Mouse (Mus musculus) midbrain, embryonic 14.5 days (tissue): ENCODE measurements around the gene Zcwpw1. TPM values are rescaled to one million over a fixed set of nuclear protein-coding genes. Genes with fewer than 3 reads are reported as not detected.
A peak's percentile ranks its signal among the peaks of the same experiment; 100 is the strongest.

Experiments used
- ATAC-seq: fragments of 200-750 bp; cut with Nextera tagmentation; 2 replicates; pipeline ENCODE4 v1.8.0; 2017; ENCODE audit warnings: moderate number of reproducible peaks, moderate library complexity; ENCODE audit not compliant: low FRiP score, low TSS enrichment
- DNase-seq: peaks from one replicate; pipeline ENCODE4 v3.0.0-alpha.2; 2015
- H3K27ac ChIP-seq: fragments of 300-500 bp; sonication (generic); replicated peaks from 2 replicates; pipeline ENCODE4 v1.5.1; 2014; ENCODE audit warnings: mild to moderate bottlenecking, low read depth, low read length, moderate library complexity
- H3K27me3 ChIP-seq: fragments of 300-500 bp; sonication (generic); 2 replicates; pipeline ENCODE4 v1.6.1; 2014; ENCODE audit warnings: low read length, control low read depth, mixed read lengths; ENCODE audit not compliant: control insufficient read depth, insufficient read depth
- H3K36me3 ChIP-seq: fragments of 300-500 bp; sonication (generic); 2 replicates; pipeline ENCODE4 v1.6.1; 2014; ENCODE audit warnings: low read length, control low read depth; ENCODE audit not compliant: control insufficient read depth, insufficient read depth
- H3K4me1 ChIP-seq: fragments of 300-500 bp; sonication (generic); 2 replicates; pipeline ENCODE4 v1.6.1; 2014; ENCODE audit warnings: mild to moderate bottlenecking, antibody characterized with exemption, low read length, control low read depth; ENCODE audit not compliant: control insufficient read depth, insufficient read depth
- H3K4me2 ChIP-seq: fragments of 300-500 bp; sonication (generic); 2 replicates; pipeline ENCODE4 v1.6.1; 2014; ENCODE audit warnings: mild to moderate bottlenecking, low read length, moderate library complexity
- H3K4me3 ChIP-seq: fragments of 300-500 bp; sonication (generic); replicated peaks from 2 replicates; pipeline ENCODE4 v1.5.1; 2014; ENCODE audit warnings: low read depth, low read length
- H3K9ac ChIP-seq: fragments of 300-500 bp; sonication (generic); replicated peaks from 2 replicates; pipeline ENCODE4 v1.6.1; 2014; ENCODE audit warnings: mild to moderate bottlenecking, low read length, moderate library complexity
- H3K9me3 ChIP-seq: fragments of 300-500 bp; sonication (generic); 2 replicates; pipeline ENCODE4 v1.6.1; 2016; ENCODE audit warnings: low read length, control low read depth, mixed read lengths; ENCODE audit not compliant: control insufficient read depth
- WGBS: fragments of 180-500 bp; shearing (Covaris S2); extraction: QIAGEN DNeasy Blood & Tissue Kit; methylation state at CpG from one replicate; pipeline ENCODE4 v1.1.7; 2014; 5-methylcytosine and 5-hydroxymethylcytosine counted together
- polyA plus RNA-seq: library from polyadenylated mRNA; unstranded; fragments of >200 nt; fragmentation: Nextera tagmentation; extraction: Ambion mirVana; gene quantifications from 2 replicates; pipeline ENCODE4 v1.2.1, GENCODE M21; 2014

Zcwpw1 gene
- polyA plus RNA-seq, 1 experiment from 2014 or later = 8.2 TPM

DNA sequence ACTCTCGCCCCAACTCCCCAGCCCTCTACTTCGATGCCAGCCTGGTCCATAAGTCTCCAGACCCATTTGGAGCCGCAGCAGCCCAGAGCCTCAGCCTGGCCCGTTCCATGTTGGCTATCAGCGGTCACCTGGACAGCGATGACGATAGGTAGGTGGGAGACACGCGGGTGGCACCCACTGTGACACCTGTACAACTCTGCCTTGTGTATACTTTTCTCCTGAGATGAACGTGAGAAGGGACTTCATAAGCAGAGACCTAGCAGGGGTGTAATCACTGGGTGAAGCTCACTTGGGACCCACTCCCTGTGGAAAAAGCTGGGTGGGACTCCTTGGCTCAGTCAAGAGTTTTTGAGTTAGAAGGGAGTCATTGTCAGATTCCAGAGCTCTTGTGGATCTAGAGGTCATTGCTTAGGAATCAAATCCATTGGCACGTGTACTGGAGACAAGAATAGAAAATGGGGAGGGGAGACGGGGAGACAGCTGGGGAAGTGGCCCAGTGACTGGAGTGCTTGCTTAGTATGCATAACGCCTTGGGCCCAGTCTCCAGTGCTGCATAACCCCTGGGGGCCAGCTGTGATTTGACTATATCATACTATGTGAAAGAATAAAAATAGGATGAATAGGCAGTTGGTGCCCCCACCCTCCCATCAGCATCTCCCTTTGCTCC lies 36.2 kb upstream of the Zcwpw1 start:
- H3K9me3 ChIP-seq = no peaks in the 10 kb centered on the region
- H3K4me1 ChIP-seq = peaks cover 15% of the 10 kb centered on the region
- DNase-seq (no peak), ATAC-seq (no peak)
- H3K4me3 ChIP-seq = no peak overlapping the region
- H3K4me2 ChIP-seq = no peak overlapping the region
- H3K9ac ChIP-seq = no peak overlapping the region
- WGBS = 93% methylated on average over 13 of the region's 13 CpGs
- H3K27me3 ChIP-seq = no peaks in the 10 kb centered on the region
- peaks cover 25% of the 10 kb centered on the region for H3K36me3 ChIP-seq
- H3K27ac ChIP-seq = no peak overlapping the region

DNA sequence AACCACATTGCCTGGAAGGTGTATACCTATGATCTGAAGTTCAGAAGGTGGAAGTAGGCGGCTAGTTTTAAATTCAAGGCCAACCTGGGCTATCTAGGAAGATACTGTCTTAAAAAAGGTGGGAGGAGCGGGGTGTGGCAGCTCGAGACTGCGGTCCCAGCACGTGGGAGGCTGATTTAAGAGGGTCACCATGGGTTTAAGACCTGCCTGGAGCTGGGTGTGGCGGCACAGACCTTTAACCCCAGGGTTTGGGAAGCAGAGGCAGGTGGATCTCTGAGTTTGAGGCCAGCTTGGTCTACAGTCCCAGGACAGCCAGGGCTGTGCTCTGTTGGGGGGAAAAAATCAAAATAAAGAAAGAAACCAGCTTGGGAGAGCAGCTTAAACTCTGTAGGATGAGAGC lies 35.6 kb upstream of the Zcwpw1 start:
- H3K4me1 ChIP-seq = peaks cover 13% of the 10 kb centered on the region
- 93% methylated on average over 6 of the region's 6 CpGs for WGBS
- H3K4me2 ChIP-seq = no peak overlapping the region
- no peaks in the 10 kb centered on the region for H3K27me3 ChIP-seq
- H3K36me3 ChIP-seq = peaks cover 25% of the 10 kb centered on the region
- no peak overlapping the region for H3K9ac ChIP-seq
- ATAC-seq (no peak), DNase-seq (no peak)
- no peak overlapping the region for H3K4me3 ChIP-seq
- no peaks in the 10 kb centered on the region for H3K9me3 ChIP-seq
- no peak overlapping the region for H3K27ac ChIP-seq

DNA sequence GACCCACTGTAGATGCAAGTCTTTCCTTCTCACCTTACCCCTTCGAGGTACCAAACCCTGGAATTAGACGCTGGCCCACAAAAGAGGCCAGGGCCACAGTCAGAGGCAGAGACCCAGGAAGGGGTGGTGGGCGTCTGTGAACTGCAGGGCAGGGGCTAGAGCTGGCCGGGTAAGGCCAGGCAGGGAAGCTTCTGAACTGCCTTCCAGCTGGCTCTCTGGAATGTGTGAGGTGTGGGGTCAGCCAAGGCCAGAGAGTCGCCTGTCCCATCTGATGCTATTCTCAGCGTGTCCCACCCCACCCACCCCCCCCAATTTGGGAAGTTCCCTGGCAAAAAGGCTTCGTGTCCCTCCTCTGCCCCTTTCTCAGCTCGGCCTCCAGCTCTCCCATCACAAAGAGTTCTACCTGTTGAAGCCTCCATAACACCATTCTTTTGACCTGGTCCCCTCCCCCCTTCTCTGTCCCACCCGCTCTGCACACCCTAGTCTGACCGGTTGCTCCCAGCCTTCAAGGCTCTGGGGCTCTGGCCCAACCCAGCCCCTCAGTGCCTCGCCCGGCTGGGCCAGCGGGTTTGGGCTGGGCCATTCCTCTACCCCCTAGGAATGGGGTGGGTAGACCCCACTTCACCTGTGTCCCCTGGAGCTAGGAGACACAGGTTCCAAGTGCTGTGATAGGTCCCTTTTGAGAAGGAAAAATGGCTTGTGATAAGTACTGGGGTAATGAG lies 34.3 kb upstream of the Zcwpw1 start:
- DNase-seq (no peak), ATAC-seq (no peak)
- no peaks in the 10 kb centered on the region for H3K27me3 ChIP-seq
- no peak overlapping the region for H3K4me2 ChIP-seq
- no peak overlapping the region for H3K9ac ChIP-seq
- peaks cover 5% of the 10 kb centered on the region; the same call in 1 of the 2 replicates for H3K4me1 ChIP-seq
- no peaks in the 10 kb centered on the region for H3K9me3 ChIP-seq
- no peak overlapping the region for H3K4me3 ChIP-seq
- WGBS = 90% methylated on average over 13 of the region's 13 CpGs
- peaks cover 25% of the 10 kb centered on the region for H3K36me3 ChIP-seq
- H3K27ac ChIP-seq = no peak overlapping the region

DNA sequence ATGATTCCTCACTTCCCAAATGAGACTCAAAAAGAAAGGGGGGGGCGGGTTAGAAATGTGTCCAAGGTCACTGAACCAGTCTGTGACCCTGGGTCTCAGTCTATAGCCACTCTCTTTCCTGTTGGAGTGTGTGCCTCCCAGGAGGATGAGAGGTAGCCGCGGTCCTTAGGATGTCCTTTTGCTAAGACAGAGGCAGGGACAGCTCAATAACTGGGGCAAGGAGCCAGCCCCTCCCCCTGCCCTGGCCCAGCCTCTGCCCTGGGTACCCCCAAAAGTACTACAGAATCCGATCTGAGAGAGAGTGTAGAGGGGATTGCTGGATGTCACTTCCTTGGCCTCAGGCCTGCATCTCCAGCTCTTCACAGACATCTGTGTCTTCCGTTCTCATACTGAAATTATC lies 32.2 kb upstream of the Zcwpw1 start:
- Histone ChIP-seq H3K27me3 (no peaks in the 10 kb centered on the region), H3K36me3 (peaks cover 30% of the 10 kb centered on the region), H3K27ac (no peak overlapping the region), H3K9ac (no peak overlapping the region), H3K4me2 (no peak overlapping the region), H3K4me3 (no peak overlapping the region), H3K9me3 (no peaks in the 10 kb centered on the region), H3K4me1 (peaks cover 2% of the 10 kb centered on the region; the same call in 1 of the 2 replicates)
- ATAC-seq (no peak), DNase-seq (no peak)
- WGBS = 89% methylated on average over 5 of the region's 5 CpGs

DNA sequence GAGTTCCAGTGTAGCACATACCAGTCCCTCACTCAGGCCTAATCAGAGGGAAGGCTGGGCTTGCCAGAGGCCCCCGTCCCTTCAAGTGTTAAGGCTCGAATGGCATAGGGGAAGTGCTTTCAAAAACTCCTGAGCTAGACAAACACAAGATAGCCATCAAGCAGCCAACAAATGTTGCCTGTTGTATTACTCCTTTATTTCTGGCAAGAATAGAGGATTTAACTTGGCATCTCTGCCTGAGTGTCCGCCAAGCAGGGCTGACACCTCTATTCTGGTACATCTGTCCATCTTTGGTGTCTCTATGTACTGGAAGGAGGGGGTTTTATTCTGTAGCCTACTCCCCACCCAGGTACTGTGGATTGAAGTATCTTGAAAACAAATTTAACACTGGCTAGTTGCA lies 31.5 kb upstream of the Zcwpw1 start:
- H3K4me2 ChIP-seq = no peak overlapping the region
- WGBS = 79% methylated on average over 3 of the region's 3 CpGs
- no peaks in the 10 kb centered on the region for H3K27me3 ChIP-seq
- DNase-seq = no peak
- peaks cover 29% of the 10 kb centered on the region for H3K36me3 ChIP-seq
- H3K9ac ChIP-seq = no peak overlapping the region
- no peaks in the 10 kb centered on the region for H3K9me3 ChIP-seq
- H3K27ac ChIP-seq = no peak overlapping the region
- no peak for ATAC-seq
- H3K4me3 ChIP-seq = no peak overlapping the region
- peaks cover 2% of the 10 kb centered on the region; the same call in 1 of the 2 replicates for H3K4me1 ChIP-seq

DNA sequence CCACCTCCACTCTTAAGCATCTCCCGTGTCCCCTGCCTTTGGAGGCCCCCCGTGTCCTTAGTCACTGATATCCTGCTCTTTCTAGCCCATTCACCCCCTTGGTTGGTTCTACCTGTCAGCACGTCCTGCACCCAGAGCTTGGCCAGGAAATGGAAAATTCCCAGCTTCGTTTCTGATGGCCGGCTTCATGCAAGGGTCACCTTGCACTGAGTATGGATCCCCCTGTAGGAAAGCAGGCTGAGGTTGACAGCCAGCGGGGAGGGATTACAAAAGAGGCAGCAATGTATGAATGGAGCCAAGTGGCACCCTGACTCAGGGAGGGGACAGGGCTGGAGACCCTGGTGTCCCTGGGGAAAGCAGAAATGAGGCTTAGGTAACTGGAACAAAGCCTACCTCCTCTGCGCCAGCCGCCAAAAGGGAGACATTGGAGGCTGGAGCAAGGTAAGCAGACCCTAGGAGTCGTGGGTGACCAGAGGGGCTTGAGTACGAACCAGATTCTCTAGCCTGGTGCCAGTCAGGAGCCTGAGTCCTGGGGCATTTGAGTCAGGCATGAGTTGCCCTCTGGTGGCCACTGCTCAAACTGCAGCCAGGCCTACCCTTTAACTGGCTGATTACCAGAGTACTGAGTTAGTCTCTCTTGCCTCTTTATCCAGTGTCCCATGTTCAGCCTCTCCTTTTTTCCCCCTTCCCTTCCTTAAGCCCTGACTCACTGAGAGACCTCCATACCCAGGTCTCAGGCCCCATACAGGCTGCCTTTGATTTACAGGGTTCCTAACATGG lies 30.5 kb upstream of the Zcwpw1 start:
- 39% methylated on average over 10 of the region's 10 CpGs for WGBS
- no peak overlapping the region for H3K9ac ChIP-seq

DNA sequence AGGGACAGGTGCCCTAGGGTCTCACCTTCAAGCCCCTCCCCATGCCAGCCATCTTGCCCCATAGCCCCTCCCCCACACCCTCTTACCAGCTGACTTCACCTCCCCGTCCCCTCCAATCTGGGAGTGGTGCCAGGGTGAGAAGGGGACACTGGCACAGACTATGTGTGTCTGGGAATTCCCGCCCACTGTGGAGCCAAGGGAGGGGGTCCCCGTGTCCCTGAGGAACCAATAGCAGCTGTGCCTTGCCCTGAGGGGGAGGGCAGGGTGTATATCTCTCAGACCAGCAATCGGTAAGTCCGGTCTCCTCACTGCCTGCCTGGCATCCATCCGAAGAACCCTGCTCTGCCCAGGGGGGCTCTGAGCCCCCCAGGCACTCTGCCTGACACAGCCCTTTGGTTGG lies 29.7 kb upstream of the Zcwpw1 start:
- WGBS = 73% methylated on average over 6 of the region's 6 CpGs
- Histone ChIP-seq H3K27me3 (no peaks in the 10 kb centered on the region), H3K4me2 (no peak overlapping the region), H3K4me3 (no peak overlapping the region), H3K36me3 (peaks cover 15% of the 10 kb centered on the region), H3K4me1 (peaks cover 2% of the 10 kb centered on the region; the same call in 1 of the 2 replicates), H3K9me3 (no peaks in the 10 kb centered on the region), H3K9ac (no peak overlapping the region), H3K27ac (no peak overlapping the region)
- peak; percentile 71 for DNase-seq
- ATAC-seq = peak; percentile 57

More for the DNA sequence above, 30.5 kb upstream of the Zcwpw1 start:
- DNase-seq (peak; percentile 94), ATAC-seq (peak; percentile 46; the same call in 1 of the 2 replicates)
- Histone ChIP-seq H3K4me3 (no peak overlapping the region), H3K4me1 (peaks cover 2% of the 10 kb centered on the region; the same call in 1 of the 2 replicates), H3K4me2 (no peak overlapping the region), H3K9me3 (no peaks in the 10 kb centered on the region), H3K27ac (no peak overlapping the region), H3K36me3 (peaks cover 20% of the 10 kb centered on the region), H3K27me3 (no peaks in the 10 kb centered on the region)

DNA sequence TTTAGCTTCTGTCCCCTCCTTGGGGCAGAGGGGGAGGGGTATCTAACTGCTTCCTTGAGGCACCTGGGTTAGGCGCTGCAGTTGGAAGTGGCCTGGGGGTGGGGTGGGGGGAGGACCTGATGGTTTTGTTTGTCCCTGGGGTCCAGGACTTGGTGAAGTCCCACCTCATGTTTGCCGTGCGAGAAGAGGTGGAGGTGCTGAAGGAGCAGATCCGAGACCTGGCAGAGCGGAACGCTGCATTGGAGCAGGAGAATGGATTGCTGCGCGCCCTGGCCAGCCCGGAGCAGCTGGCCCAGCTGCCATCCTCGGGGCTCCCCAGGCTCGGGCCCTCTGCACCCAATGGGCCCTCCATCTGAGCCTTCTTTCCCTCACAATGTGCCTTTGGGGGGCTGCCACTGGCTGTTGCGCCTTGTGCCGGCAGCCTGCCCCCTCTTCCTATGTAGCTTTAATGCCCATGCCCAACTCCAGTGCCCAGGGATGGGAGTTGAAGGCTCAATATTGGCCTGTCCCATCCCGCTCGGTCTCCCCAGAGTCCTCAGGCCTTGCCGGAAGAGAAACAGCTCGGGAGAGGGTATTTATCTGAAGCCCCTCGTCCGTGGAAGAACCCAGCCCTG lies 28.6 kb upstream of the Zcwpw1 start:
- Histone ChIP-seq H3K36me3 (peaks cover 7% of the 10 kb centered on the region), H3K9ac (no peak overlapping the region; the same call in 1 of the 2 replicates), H3K9me3 (no peaks in the 10 kb centered on the region), H3K4me3 (no peak overlapping the region), H3K27ac (peak overlapping the region; percentile 57), H3K4me1 (peaks cover 2% of the 10 kb centered on the region; the same call in 1 of the 2 replicates), H3K4me2 (no peak overlapping the region), H3K27me3 (no peaks in the 10 kb centered on the region)
- 92% methylated on average over 19 of the region's 19 CpGs for WGBS
- ATAC-seq (no peak), DNase-seq (no peak)
